Comparison of ENCODE assay signal across 18 mouse cellular contexts in genomic region chr5:73601361-73601763, GRCm38 (mm10). TPM values are rescaled to one million over a fixed set of nuclear protein-coding genes. Genes with fewer than 3 reads are reported as not detected.
DNase-seq lines count a peak whose midpoint lies in the region; ATAC-seq lines count a peak whose summit lies in the region.
"Had no signal": no experiment of that assay in that cellular context is flagged by ENCODE, and none has a peak within 500 bp of the region (broad histone marks: within the 10 kb centered on the region; RNA-seq: fewer than 3 reads in every experiment).

No protein-coding gene starts in this region.

- no peaks in the 10 kb centered on the region for H3K27me3 ChIP-seq in hindbrain, embryonic 16.5 days (replicated peaks; ENCODE audit: control insufficient read depth, insufficient read depth, low read length)
- H3K27me3 ChIP-seq: intestine, embryonic 15.5 days; liver, embryonic 12.5 days had no signal

- peak; percentile 33 to 48 for DNase-seq in cerebellum, postnatal 14 days
- no peak for DNase-seq in cerebellum, adult 11-12 months
- DNase-seq in left cerebral cortex, postnatal 4 days = peak; percentile 46
- no peak for DNase-seq in left cerebral cortex, postnatal 36 days (ENCODE audit: low spot score in 2 of 2)
- peak; percentile 45 for DNase-seq in Muller cell, postnatal 12 days (ENCODE audit: inconsistent ontology term)
- DNase-seq in embryo, embryonic 10 days (ENCODE audit: low spot score) = no peak
- DNase-seq: adrenal gland, postnatal 36 days; B cell, adult 2 months had no signal

- peaks cover 2% of the 10 kb centered on the region; the same call in 1 of the 2 replicates for H3K9me3 ChIP-seq in hindbrain, embryonic 16.5 days (ENCODE audit: control insufficient read depth, low read length)
- H3K9me3 ChIP-seq: intestine, embryonic 15.5 days had no signal

- H3K4me1 ChIP-seq in hindbrain, embryonic 16.5 days (ENCODE audit: control insufficient read depth, insufficient read depth, low read depth, low read length) = peaks cover 2% of the 10 kb centered on the region; the same call in 1 of the 2 replicates
- H3K4me1 ChIP-seq: intestine, embryonic 15.5 days; liver, embryonic 12.5 days had no signal

- H3K9ac ChIP-seq in hindbrain, embryonic 16.5 days (ENCODE audit: low read depth, low read length) = no peak overlapping the region
- H3K9ac ChIP-seq: intestine, embryonic 15.5 days; liver, embryonic 12.5 days had no signal

- H3K4me2 ChIP-seq in hindbrain, embryonic 16.5 days (ENCODE audit: low read length) = no peak overlapping the region
- H3K4me2 ChIP-seq: intestine, embryonic 15.5 days; liver, embryonic 12.5 days had no signal

- WGBS in hindbrain, embryonic 16.5 days = 31% methylated on average over 8 of the region's 8 CpGs

- no peak overlapping the region for H3K4me3 ChIP-seq in hindbrain, embryonic 16.5 days (ENCODE audit: low read length)
- H3K4me3 ChIP-seq: intestine, embryonic 15.5 days; liver, embryonic 12.5 days had no signal

- ATAC-seq in hindbrain, embryonic 16.5 days = peak; percentile 77
- no peak for ATAC-seq in activated CD4-positive, CD25-positive, alpha-beta regulatory T cell, adult 4 months
- ATAC-seq: intestine, embryonic 15.5 days; liver, embryonic 12.5 days; lung, postnatal 0 days had no signal

- intact Hi-C loops in left cerebral cortex, postnatal 4 days (cut with DNase I) = no loop called here
- intact Hi-C loops in left cerebral cortex, postnatal 36 days (cut with DNase I) = no loop called here

- H3K27ac ChIP-seq in hindbrain, embryonic 16.5 days (ENCODE audit: low read depth, low read length) = no peak overlapping the region
- H3K27ac ChIP-seq: intestine, embryonic 15.5 days; kidney, postnatal 0 days; liver, embryonic 12.5 days had no signal

- no peaks in the 10 kb centered on the region for H3K36me3 ChIP-seq in hindbrain, embryonic 16.5 days (ENCODE audit: control insufficient read depth, insufficient read depth, low read length)
- H3K36me3 ChIP-seq: intestine, embryonic 15.5 days; liver, embryonic 12.5 days had no signal

RNA-seq across cellular contexts. Expression of gene Lrrc66, which starts 31.0 kb away (rescaled TPM):
- under 1 TPM in 1 of 2 experiments, not detected in 1; 0.12 TPM for total RNA-seq in left cerebral cortex, postnatal 4 days (2021)
- not detected for total RNA-seq in left cerebral cortex, postnatal 36 days (2021)
- polyA plus RNA-seq in hindbrain, embryonic 16.5 days (2015; fragmentation: Nextera tagmentation; extraction: Ambion mirVana) = not detected in 2 replicates
- polyA plus RNA-seq in activated CD4-positive, CD25-positive, alpha-beta regulatory T cell, adult 4 months (2017; shearing (Covaris generic)) = 1 to 10 TPM; 1.5 to 1.7 TPM
- total RNA-seq: adrenal gland, postnatal 36 days; ES-E14 had no signal
- polyA plus RNA-seq: embryonic facial prominence, embryonic 14.5 days; gonadal fat pad, adult 2 months; spleen, adult 2 months had no signal

RNA-seq across cellular contexts. Expression of gene Sgcb, which starts 46.2 kb away (rescaled TPM):
- total RNA-seq in left cerebral cortex, postnatal 4 days (2021) = 10 to 100 TPM; 44.5 to 44.6 TPM
- 10 to 100 TPM; 49.0 TPM for total RNA-seq in left cerebral cortex, postnatal 36 days (2021)
- 49.9 and 56.1 TPM in 2 replicates for polyA plus RNA-seq in hindbrain, embryonic 16.5 days (2015; fragmentation: Nextera tagmentation; extraction: Ambion mirVana)
- 10 to 100 TPM in 1 of 2 experiments, 1 to 10 TPM in 1; 9.7 to 11.0 TPM for polyA plus RNA-seq in activated CD4-positive, CD25-positive, alpha-beta regulatory T cell, adult 4 months (2017; shearing (Covaris generic))

RNA-seq across cellular contexts. Expression of gene Spata18, which starts 49.8 kb away (rescaled TPM):
- total RNA-seq in left cerebral cortex, postnatal 4 days (2021) = 1 to 10 TPM; 1.3 to 1.7 TPM
- total RNA-seq in left cerebral cortex, postnatal 36 days (2021) = under 1 TPM; 0.23 to 0.42 TPM
- 0.78 and 1.2 TPM in 2 replicates for polyA plus RNA-seq in hindbrain, embryonic 16.5 days (2015; fragmentation: Nextera tagmentation; extraction: Ambion mirVana)
- not detected for polyA plus RNA-seq in activated CD4-positive, CD25-positive, alpha-beta regulatory T cell, adult 4 months (2017; shearing (Covaris generic))
- total RNA-seq: ES-E14 had no signal
- polyA plus RNA-seq: liver, embryonic 12.5 days; spleen, adult 2 months had no signal

Comparison
In these comparisons a context has a peak if more than half of its experiments do, and no peak if none do; other contexts are left out.
1. DNase-seq: peak in cerebellum, postnatal 14 days (2 of 2), left cerebral cortex, postnatal 4 days (single experiment) and Muller cell, postnatal 12 days (single experiment); none in cerebellum, adult 11-12 months (single experiment), left cerebral cortex, postnatal 36 days (0 of 2) and embryo, embryonic 10 days (single experiment).